Mouse (Mus musculus) spleen, adult 2 months (tissue): ENCODE measurements around the gene Kank4.

Experiments used
- CTCF ChIP-seq: fragments of 200-500 bp; IDR thresholded peaks from 2 replicates; pipeline ENCODE4 v1.5.1; 2011; ENCODE audit warnings: mild to moderate bottlenecking, inconsistent platforms; ENCODE audit not compliant: insufficient read depth, insufficient read length, insufficient replicate concordance; ENCODE audit errors: extremely low read depth
- POLR2A ChIP-seq: fragments of 200-500 bp; IDR thresholded peaks from 2 replicates; pipeline ENCODE4 v1.6.1; 2011; ENCODE audit warnings: low read depth, low read length, inconsistent platforms

GRCm38 (mm10) chr4:98790721-98791120 lies 26.6 kb downstream of the Kank4 start:
- no peak for TF ChIP-seq CTCF
- no peak for TF ChIP-seq POLR2A
